Mouse (Mus musculus) ovary, postnatal 36 days (tissue): ENCODE data around the gene Pde2a.

Experiments used
- DNase-seq: peaks from one replicate; pipeline ENCODE4 v3.0.0; 2022; ENCODE audit warnings: low spot score, mixed read lengths

Gene Pde2a

DNA sequence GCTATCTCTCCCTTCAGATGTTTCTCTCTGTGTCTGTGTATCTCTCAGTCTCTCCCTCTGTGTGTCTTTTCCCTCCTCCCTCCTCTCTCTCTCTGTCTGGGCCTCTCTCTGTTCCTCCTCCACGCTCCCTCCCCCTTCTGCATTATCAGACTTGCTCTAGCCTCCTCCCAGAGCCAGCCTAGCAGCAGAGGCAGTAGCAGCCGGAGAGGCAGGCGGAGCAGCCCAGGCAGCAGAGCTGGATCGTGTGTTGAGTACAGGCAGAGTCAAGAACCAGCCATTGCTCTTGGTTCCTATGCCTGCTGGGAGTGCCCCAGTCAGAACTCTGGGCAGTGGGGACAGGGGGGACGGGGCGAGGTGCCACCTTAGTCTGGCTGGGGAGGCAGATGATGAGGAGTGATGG, at the start of gene Pde2a:
TSS of gene Pde2a (plus strand) at position 163 of the 400 bp plus-strand sequence.
- no peak for DNase-seq

DNA sequence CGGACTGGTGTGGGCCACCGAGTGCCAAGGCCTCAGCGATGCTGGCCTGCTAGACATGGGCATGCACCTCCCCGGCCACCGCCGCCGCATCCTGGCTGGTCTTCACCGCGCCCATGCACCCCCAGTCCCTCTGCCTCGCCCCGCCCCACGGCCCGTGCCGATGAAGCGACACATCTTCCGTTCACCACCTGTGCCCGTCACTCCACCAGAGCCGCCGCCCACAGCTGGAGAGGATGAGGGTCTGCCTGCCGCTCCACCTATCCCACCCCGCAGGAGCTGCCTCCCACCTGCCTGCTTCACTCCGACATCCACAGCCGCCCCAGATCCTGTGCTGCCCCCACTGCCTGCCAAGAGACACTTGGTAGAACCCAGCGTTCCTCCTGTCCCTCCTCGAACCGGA, 48.4 kb upstream of the Pde2a start:
- DNase-seq: no peak

DNA sequence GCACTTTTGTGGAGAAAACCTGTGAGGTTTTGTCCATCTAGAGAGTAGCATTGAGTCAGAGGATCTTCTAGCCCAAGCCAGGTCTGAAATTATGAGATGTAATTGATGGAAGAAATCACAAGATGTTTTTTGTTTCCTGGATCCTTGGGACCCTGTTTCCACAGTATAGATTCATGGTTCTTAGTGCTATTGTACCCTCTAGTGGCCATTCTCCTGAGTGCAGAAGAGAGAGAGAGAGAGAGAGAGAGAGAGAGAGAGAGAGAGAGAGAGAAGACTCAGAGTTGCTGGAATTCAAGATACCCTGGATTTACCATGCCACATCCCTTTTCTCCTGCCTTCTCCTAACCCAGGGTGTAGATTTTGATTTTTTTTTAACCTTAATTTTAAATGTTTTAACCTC, 47.3 kb upstream of the Pde2a start:
- DNase-seq: no peak

DNA sequence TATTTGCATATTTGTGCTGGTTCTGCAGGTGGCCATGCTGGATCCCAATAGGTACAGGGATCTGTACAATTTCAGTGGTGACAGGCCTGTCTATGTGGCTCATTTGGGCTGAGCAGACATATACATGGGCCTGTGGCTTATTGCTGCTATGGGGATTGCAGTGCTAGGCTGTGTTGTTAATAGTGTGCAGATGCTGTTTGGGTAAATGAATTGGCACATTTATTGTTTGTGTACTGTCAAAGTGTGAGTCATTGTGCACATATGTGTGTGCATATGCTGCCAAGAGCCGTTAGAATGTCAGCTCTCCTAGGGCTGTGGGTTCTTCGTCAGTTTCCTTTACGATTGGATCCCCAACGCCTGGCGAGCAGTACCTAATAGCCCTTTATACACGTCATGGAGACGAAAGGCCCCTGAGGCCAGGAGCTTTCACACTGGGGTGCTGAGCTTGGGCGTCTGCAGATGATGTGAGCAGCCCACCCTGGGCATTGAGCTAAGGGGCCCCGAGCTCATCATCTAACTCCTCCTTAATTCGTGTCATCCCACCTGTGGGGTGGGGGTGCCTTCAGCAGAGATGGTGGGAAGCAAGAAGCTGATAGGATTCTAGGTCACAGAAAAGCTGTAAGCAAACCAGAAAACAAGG, 44.7 kb upstream of the Pde2a start:
- DNase-seq: no peak

DNA sequence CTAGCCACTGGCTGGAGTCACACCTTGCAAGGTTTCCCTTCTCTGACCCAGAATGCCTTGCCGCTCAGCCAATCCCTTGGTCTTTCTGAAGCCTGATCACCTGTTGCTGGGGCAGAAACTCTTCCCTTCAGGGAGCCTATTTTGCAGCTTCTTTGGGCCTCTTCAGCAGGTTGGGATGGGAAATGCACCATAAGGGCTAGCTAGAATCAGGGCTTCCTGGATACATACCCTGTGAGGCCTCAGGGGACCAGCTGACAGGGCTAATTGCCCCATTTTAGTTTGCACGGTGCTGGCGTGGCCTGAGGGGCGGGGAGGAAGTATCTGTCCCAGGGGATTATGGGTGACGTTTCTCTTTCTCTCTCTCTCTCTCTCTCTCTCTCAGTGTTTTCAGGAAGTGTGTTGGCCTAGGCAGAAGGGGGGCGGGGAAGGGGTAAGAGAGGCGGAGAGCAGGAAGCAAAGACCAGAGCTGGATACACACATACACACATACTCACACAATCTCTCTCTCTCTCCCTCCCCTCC, 43.7 kb upstream of the Pde2a start:
- peak; percentile 72 for DNase-seq

DNA sequence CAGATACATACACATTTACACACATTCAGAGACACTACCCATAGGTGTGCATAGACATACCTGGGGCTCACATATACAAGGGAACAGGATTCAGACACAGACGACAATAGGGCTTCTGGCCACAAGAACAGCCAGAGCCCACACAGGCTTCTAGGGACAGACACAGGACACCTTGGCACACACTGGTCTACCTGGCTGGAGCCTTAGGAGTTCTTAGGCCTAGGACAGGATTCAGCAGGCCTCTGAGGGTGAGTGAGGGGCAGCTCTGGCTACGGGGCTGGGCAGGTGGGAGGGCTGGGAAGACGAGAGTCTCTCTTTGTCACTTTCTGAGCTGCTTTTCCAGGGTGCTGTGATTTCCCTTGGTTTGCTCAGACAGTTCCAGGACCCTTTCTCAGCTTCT, 43.2 kb upstream of the Pde2a start:
- no peak for DNase-seq

DNA sequence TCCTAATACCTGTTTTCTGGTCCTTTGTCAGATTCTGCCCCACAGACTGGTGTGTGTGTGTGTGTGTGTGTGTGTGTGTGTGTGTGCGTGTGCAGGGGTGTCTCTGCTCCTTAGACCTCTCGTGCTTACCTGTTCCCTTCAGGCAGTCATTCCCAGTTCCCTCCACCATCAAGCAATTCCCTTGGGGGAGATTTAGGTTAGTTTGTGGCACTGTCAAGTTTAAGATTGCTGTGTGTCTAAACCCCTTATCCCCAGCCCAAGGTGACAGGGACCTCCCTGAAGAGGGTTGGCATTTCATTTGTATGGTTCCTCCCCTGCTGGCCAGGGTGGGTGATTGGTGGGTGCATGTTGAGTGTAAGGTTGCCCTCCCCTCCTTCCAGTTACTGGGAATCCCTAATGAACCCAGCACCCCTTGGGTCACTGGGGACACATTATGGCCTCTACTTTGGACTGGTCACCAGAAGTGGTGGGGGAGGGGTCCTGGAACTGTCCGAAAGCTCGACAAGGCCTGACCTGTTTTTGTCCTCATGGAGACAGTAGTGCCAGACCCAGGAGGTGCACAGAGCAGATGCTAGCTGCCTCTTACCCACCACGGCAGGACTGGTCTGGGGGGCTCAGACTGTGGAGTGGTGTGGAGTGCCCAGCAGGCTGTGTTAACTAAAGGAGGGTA, 42.6 kb upstream of the Pde2a start:
- DNase-seq: no peak

DNA sequence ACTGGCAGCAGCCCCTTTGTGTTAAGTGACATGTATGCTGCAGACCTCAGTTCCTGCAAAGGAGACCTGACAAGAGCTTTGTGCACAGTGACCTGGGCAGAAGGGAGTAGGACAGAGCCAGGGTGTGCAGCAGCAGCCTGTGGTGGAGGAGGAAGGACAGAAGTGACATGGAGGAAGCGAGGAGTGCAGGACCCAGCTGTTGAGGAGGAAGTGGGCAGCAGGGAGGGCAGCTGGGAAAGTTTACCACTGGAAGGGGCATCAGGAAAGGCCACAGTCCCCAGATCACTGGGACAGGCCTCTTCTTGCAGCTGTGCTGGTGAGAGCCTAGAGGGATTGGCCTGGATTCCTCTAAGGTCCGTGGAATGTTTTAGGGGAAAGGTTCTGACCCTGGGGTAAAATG, 41.8 kb upstream of the Pde2a start:
- DNase-seq: no peak

DNA sequence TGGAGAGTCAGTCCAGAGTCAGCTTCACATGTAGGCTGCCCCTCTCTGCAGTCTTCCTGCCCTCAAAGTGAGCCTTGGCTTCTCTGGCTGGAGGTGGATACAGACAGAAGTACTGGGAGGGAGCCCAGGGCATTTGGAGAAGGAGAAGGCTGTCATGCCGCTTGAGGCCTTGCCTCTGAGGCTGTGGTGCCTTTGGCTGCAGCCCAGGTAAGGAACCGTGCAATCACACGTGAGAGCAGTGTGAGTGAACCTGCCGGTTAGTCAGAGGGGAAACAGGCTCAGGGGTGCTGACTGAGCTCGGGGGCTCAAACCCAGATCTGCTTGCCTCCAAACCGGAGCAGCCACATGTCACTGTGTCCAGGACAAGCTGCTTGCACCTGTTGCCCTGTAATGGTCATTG, 40.0 kb upstream of the Pde2a start:
- DNase-seq: no peak

DNA sequence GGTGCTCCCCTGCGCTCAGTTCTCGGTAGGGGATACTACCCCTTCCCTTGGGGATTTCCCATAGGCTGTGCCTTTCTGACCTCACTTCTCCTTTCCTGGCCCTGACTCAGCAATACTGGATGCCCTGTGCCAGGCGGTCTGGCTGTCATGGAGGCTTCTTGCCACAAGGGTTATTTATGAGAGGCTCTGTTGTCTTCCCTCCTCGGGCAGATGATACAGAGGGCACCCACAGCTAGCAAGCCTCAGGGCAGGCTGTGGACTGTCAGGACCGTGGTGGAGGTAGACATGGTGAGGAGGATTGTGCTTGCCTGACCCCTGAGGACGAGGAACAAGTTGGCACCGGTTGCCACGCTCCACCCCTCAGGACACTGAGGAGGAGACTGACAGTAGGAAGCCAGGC, 39.1 kb upstream of the Pde2a start:
- no peak for DNase-seq

DNA sequence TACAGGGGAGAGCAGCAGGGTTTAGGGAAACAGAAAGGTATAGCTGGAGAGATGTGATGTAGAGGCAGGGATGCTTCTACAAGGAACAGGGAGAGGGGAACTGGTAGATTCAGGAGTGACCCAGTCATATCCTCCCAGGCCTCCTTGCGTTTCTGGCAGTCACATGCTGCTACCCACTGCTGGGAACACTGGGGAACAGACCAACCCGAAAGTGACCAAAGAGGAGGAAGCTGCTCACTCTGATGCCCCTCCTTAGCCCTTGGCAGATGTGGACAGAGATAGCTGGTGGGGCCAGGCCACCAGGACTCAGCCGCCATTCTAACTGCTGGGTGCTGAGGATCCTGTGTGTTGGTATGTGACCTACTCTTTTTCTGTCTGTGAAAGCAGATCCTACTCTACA, 37.7 kb upstream of the Pde2a start:
- no peak for DNase-seq

DNA sequence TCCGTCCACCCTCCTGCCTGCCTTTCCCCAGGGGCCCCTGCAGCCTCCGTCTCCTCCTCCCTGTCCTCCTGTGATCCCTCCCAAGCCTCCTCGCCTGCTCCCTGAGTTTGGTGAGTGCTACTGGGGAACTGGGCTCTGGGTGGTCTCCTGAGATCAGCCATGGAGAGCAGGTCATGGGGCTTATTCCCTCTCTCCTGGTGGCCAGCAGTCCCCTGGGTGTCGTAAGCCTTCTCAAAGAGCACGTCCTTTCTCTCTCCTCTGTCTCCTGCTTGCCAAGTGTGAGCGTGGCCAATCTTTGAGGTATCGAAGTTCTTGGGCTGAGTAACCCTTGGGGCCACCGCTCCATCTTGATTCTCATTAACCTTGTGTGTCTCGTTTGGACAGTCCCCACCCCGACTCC, 36.6 kb upstream of the Pde2a start:
- no peak for DNase-seq

DNA sequence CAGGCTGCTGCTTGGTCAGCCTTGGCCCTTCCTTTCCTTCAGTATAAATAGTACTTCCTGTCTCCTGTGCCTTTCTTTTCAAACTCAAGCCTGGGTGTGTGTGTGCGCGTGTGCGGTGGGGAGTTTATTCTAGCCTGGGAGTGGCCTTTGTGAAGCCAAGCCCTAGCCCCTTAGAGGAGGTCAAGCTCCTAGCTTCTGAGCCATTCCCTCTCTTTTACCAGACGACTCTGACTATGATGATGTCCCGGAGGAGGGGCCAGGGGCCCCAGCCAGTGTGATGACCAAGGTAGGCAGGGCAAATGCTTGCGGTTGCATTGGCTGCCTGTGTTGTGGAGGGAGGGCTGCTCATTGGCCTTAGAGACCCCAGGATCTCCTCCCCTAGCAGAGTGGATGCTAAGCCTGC, 36.2 kb upstream of the Pde2a start:
- DNase-seq: no peak

DNA sequence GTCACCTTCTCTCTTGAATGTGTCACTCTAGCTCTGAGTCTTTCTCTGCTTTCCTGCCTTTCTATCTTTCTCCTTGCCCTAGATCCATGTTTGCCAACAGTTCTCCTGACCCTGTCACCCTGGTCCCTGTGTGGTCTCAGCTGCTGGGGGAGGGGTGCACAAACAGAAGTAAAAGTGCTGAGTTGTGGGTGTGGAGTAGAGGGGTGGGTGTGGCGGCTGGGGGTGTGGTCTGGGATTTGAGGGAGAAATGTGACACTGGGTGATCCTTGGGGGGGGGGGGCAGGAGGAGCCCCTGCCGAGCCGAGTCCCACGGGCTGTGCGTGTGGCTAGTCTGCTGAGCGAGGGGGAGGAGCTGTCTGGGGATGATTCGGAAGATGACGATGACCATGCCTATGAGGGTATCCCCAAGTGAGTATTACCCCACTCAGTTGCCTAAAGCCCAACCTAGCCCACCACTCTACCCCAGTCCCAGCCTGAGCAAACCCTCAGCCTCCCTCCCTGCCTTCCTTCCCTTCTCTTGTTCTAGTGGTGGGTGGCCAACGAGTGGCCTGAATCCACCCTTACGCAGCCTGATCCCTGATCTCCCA, 35.5 kb upstream of the Pde2a start:
- DNase-seq: no peak

DNA sequence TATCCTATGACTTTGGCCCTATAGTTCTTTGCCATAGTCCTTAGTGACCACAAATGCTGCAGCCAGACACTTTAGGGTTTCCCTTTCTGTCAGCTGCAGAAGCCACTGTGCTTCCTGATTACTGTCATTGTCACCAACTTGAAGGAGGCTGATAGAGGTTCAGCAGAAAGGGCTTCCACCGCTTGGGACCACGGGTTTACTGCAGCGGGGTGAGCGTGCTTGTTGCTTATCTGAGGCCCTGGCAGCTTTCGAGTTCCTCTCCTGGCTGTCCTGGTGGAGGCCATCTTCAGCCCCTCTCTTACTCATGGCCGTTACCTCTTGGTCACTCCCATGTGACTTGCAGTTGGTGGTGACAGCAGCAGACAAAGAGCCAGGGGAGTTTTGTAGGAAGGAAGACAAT, 32.2 kb upstream of the Pde2a start:
- no peak for DNase-seq

DNA sequence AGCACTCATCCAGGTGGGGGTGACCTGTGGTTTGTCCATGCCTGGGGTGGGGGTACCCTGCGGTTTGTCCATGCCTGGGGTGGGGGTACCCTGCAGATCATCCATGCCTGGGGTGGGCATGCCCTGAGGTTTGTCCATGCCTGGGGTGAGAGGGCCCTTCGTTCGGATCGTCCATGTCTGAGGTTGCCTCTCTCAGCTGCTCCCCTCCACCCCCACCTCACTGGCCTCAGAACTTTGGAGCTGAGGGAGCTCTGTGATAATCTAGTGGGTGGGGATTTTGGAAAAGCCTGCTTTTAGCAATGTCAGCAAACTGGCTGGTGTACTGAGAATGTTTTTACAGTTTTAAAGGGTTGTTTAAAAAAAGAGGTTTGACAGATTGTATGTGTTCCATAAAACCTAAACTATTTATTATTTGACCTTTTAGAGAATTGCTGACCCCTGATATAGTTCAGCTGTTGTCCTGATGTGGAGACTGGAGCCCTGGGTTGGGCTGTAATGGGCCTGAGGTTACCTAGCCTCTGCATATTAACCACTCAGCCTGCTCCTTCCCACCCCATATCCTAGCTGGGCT, 29.5 kb upstream of the Pde2a start:
- no peak for DNase-seq

DNA sequence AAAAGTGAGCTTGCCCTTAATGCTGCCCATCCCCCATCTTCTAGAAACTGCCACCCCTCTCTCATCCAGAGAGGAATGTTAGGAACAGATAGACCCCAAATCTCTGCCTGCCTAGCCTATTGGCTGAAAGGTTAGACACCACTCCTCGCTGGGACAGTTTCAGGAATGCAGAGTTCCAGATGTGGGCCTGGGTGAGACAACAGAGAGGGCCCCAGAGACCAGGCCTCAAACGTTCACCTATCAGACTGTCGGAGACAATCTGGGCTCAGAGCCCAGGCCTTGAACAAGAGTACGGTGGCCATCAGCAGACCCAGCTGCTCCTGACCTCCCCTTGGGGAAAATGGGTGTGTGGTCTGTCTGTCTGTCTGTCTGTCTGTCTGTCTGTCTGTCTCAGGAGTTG, 28.5 kb upstream of the Pde2a start:
- no peak for DNase-seq

DNA sequence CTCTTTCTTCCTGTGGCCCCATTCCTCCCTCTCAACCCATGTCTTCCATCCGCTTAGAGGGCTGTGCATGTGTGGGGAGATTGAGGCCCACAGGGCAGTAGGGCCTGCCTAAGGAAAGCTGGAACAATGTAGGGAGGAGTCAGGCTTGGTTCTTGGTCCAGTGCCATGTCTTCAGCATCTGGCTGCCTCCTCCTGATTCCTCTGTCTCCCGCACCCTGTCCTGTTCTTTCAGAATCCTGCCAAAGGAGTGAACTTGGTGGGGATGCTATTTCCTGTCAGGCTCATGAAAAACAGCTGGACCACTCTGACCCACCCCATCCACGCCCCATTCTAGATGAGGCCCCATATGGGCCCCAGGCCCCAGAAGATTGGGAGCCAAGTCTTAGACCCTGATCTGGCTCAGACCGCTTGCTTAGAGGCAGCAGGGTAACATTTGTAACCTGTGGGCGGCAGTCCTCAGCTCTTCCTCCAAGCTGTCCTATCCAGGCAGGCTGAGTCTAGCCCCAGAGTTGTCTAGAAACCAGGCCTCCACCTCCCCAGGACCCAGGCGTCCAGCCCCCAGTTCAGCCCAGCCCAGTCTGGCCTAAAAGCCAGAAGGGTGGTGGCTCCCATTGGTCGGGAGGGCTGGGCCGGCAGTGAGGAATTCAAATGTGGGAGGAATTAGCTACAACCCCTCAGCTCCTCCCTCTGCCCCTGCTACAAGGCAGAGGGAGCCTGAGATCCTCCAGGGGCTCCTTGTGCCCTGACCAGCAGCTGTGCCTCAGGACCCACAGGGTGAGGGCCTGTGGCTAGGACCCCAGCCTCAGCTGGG, 27.6 kb upstream of the Pde2a start:
- peak; percentile 57 for DNase-seq

DNA sequence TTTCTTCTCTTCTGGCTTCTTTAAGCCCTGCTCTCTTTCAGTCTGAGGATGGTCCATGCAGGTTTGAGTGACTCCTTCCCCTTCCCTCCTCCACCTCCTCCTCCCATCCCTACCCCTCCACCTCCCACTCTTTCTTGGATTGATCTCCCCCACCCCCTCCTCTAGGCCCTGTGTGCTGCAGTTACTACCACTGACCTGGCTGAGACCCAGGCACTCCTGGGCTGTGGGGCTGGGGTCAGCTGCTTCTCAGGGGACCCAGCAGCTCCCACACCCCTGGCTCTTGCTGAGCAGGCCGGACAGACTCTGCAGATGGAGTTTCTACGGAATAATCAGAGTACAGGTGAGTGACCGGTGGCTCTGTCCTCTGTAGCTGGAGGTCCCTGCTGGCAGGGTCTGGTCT, 26.9 kb upstream of the Pde2a start:
- no peak for DNase-seq

DNA sequence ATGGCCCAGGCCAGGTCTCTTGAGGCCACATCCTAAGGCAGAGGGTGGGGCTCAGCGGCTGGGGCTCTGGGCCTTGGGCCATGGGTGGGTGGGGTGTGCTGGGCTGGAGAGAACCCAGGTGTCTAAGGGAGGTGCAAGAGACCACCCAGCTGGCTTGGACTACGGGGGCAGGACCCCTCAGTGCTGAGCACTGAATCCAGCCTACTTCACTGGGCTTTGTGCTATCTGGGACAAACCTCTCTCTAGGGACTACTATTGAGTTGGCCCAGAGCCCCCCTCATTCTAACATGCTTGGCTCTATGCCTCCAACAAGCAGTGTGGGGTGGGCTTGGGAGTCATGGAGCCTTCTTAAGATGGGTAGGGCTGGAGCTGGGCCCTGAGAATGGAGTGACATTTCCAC, 26.0 kb upstream of the Pde2a start:
- no peak for DNase-seq

DNA sequence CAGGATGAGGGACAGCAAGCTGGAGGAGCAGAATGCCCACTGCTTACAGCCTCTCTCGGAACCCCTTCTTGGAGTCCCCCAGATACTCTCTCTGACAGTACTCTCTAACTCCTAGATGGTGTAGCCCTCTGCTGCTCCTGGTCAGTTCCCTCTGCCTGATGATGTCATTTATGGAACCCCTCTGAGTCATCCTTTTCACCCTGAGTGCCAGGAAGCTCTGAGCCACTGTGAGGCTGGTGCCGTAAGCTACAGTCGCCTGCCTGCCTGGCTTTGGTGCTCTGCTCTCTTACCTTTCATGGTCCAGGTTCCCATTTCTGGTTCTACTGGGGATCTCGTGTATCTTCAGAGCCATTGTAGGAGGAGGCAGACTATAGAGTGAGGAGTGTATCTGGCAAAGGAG, 24.3 kb upstream of the Pde2a start:
- no peak for DNase-seq

DNA sequence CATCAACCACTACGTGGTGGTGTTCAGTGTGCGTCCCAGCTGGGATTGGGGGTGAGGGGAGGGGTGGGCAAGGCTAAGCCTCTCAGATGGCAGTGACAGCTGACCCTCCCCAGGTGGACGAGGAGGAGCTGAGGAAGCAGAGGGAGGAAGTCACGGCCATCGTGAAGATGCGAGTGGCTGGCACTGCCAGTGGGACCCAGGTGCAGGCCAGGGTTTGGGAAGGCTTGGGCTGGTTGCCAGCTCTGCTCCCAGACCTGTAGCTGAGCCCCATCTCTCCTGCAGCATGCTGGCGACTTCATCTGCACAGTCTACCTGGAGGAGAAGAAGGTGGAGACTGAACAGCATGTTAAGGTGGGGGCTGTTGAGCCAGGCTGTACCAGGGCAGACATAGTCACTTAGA, 20.0 kb upstream of the Pde2a start:
- no peak for DNase-seq
